8 mouse cellular contexts compared by ENCODE assay signal in genomic region chr16:8406708-8407107, GRCm38 (mm10). TPM values are rescaled to one million over a fixed set of nuclear protein-coding genes. Genes with fewer than 3 reads are reported as not detected.
DNase-seq lines count a peak whose midpoint lies in the region.

No protein-coding gene starts in this region.

- intact Hi-C loops in heart, postnatal 14 days (cut with DNase I) = no loop called here

- peak; percentile 58 for DNase-seq in gastrocnemius, adult 18-20 months (ENCODE audit: low spot score)
- no peak for DNase-seq in gastrocnemius, postnatal 25 days
- DNase-seq in adipocyte (ENCODE audit: low spot score) = peak; percentile 83
- peak; percentile 88 for DNase-seq in embryo, embryonic 10.5 days (ENCODE audit: low spot score)
- DNase-seq in heart, postnatal 14 days = peak; percentile 57 to 74
- DNase-seq in layer of hippocampus, adult 9-11 months = peak; percentile 36
- peak; percentile 72 for DNase-seq in lung, postnatal 25 days (ENCODE audit: low spot score)
- DNase-seq in right cerebral cortex, postnatal 4 days = peak; percentile 86

RNA-seq across cellular contexts. Expression of gene Tmem114, which starts 18.2 kb away (rescaled TPM):
- total RNA-seq in gastrocnemius, adult 18-20 months (2021) = not detected
- not detected for total RNA-seq in gastrocnemius, postnatal 25 days (2021)
- total RNA-seq in heart, postnatal 14 days (2021) = not detected
